Mouse (Mus musculus): ENCODE measurements around the gene Cul4a.

DNA sequence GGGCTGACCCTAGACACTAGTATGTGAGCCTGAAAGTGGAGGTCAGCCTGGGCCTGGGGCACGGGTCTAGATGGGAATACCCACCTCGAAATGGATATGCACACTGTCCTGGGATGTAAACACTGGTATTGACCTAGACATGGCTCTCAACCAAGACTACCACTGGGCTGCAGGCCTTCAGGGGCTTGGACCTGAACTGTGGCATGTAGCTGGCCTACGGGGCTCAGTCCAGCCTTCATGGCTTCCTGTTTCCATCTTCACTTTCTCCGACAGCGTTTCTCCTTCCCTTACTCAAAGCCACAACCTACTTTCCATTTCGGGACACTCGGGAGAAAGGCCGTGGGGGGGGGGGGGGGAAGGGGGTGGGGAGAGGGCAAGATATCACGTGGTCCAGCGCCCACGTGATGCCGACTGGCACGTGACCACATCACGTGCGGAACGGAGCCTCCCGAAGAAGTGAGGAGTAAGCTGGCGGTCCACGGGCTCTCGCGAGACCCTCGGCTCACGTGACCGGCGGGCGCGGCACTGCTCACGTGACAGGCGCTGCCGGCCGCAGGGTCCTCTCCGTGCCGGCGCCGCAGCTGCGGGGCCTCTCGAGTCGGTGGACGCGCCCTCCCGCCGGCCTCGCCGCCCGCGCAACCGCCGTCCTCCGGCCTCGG, 53.4 kb downstream of the Cul4a start, which contains the start of gene Lamp1:
- TF ChIP-seq GATA1 (IDR thresholded peaks at IDR 0.05; ENCODE audit: borderline replicate concordance, low read length), result no peak
- TF ChIP-seq CTCF (IDR thresholded peaks at IDR 0.05; ENCODE audit: low read depth, low read length), result no peak
- no peak for TF ChIP-seq TAL1 (conservative IDR thresholded peaks at IDR 0.05; ENCODE audit: low read depth, low read length)
- TF ChIP-seq GATA2 (IDR thresholded peaks at IDR 0.05; ENCODE audit: borderline replicate concordance, low read depth, low read length), result no peak; the same call in 1 of the 2 replicates
- TF ChIP-seq POLR2AphosphoS5 (IDR thresholded peaks at IDR 0.05; ENCODE audit: insufficient replicate concordance, low read depth, low read length), result no peak

Measured in G1E (cell line).